Mouse (Mus musculus): ENCODE measurements at regions not wholly inside any gene's neighbourhood (a gene's known extent, or its start where the extent isn't known, plus 50 kb on each side); places are given as distances from the start of the nearest gene placed in this dataset.
A peak's percentile ranks its signal among the peaks of the same experiment; 100 is the strongest.

DNA sequence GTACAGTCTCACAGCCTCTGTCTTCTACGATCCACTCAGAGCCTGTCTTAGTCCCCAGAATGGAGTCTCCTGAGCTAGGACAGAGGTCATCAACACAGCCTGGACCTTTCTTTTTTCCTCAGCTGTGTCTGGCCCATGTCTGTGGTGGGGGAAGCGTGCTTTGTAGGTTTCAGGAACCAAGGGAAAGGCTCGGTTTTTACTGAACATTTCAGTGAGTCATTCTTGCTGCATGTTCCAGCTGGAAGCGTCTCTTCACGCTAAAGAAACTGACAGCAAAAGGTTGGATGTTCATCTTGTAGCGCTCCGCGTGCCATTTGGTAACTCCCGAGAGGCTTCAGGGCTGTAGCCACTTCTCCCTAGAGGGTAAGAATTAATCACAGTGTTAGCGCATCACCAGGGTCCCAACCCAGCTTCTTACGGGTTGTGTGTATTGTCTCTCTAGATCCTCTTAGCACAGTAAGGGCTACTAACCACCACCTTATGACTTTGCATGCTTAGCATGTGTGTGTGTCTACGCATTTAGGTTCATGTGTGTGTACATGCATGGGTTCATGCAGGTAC, 280.2 kb downstream of the Gm49356 start:
- DNase-seq (ENCODE audit: extremely low spot score in 1 of 2, low spot score in 1 of 2): no peak

DNA sequence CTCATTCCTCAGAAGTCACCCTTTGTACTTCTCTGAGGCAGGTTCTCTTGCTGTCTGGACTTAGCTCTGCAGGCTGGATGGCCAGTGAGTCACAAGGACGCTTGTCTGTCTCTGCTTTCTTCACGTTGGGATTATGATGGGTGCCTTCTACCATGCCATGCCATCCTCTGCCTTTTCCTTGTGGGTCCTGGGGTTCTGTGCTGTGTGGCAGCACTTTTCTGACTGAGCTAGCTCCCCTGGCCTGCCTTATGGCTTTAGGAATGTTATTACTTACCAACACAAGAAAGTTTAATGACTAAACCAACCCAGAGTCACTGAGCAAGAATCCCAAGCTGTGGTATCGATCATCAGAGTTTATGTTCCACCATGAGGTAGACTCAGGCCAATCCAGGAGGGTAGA, 280.7 kb downstream of the Gm49356 start:
- DNase-seq (ENCODE audit: extremely low spot score in 1 of 2, low spot score in 1 of 2): no peak

DNA sequence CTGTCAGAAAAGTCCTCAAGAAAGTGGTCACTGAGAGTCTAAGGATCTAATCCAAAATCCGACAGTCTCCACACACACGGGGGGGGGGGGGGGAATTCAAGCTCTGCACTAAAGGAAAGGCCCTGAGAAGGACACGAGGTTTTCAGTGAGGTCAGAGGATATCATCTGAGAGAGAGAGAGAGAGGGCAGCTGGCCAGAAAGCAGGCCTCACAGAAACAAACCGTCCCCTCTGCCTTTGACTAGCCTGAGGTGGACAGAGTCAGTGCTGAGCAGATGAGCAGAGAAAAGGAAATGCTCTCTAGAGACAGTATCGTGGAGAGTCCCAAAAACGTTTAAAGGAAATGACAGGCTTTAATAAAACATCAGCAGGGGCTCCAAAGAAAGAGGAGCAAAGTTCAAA, 282.0 kb downstream of the Gm49356 start:
- no peak for DNase-seq (ENCODE audit: extremely low spot score in 1 of 2, low spot score in 1 of 2)

DNA sequence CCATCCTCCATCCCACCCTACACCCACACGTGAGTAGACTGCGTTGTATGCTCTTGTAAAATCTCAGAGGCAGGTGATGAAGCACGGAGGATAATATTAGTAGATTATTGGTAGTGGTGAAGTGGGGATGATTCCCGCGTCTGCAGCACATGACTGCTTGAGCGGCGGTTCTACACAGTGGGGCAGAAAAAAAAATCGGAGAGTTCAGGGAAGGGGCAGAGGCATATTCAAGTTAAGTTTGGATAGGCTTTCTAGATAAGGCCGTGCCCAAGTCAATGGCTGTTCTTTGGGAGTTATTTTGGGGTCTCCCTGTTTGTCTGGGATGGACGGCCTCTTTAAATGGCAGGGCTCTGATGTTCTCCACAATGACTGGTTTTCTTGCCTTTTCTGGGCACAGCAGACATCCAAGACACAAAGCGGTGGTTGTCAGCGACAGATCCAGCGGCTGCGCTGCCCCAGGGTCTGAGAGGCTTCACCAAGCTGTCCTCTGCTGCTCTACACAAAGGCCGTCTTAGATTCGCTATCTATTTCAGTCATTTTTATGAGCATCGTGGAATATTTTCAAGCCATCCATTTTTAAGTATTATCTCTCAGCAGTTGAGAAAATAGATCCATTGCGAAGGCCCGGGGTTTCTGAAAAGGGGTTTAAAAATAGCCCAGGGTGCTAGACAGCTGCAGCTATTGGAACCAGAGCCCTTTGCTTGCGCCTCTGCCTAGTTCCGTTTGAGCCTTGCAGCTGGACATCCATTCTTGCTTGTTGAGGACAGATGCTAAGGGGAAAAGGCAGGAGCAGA, 284.6 kb downstream of the Gm49356 start:
- DNase-seq (ENCODE audit: extremely low spot score in 1 of 2, low spot score in 1 of 2): peak in 1 of 2 experiments; percentile 20

DNA sequence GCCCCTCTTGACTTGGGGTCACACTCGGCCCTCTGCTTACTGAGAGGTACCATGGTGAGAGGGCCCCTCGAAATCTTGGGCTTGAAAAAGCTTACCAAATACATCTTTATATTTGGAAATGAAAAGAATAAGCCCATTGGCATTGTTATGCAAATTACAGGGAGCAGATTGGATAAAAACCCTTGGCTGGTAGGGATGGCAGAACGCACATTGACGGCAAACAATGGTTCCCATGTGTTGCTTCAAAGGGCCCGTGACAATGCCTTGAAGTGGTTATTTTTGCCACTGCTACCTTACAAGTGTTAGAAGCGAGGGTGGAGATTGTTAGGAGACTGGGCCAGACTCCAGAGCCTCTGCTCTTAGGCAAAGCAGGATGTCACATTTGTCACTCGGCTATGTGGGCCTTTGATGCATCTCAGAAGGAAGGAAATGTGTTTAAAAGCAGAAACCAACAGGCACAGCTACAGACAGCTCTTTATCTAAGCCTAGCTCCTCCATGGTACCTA, 285.2 kb downstream of the Gm49356 start:
- no peak for DNase-seq (ENCODE audit: extremely low spot score in 1 of 2, low spot score in 1 of 2)

DNA sequence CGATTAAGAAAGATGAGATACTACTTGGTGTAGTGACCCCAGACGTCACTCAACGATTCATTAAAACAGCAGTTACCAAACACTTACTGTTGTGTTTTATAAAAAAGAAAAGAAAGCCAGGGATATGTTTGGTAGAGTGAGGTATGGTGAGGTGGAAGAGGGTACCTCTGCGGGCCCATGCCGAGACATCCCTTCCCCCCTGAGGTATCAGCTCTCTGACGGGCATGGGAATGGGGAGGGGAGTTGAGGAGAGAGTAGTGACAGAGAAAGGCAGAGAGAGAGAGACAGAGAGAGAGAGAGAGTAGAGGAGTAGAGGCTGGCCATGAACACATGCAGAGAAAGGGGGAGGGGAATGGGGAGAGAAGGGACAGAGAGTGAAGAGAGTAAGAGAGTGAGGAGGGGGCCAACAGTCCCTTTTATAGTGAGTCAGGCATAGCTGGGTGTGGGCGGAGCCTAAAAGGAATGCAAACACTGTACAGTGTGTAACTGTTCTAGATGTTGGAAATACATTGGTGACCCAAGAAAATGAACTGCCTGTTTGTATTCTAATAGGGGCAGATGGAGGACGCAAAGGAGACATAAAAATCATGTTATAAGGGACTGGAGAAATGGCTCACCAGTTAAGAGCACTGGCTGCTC, 285.9 kb downstream of the Gm49356 start:
- DNase-seq (ENCODE audit: extremely low spot score in 1 of 2, low spot score in 1 of 2): no peak

DNA sequence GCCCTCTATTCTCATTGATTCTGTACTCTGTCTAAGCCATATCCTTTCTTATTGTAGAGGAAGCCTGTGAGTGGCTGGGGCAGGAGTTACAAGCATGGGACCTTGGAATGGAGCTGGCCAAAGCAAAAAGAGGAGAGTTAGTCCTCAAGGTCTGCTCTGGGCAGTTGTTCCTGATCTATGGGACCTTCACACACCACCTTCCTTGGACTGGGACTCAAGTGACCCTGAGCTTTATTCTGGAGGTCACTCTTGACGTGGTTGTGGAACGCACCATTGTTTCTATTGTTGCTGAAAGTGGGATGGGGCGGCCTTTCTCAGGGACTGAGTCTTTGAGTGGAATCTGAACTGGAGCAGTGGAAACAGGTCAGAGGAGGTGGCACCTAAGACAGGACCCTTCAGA, 291.0 kb downstream of the Gm49356 start:
- no peak for DNase-seq (ENCODE audit: extremely low spot score in 1 of 2, low spot score in 1 of 2)

DNA sequence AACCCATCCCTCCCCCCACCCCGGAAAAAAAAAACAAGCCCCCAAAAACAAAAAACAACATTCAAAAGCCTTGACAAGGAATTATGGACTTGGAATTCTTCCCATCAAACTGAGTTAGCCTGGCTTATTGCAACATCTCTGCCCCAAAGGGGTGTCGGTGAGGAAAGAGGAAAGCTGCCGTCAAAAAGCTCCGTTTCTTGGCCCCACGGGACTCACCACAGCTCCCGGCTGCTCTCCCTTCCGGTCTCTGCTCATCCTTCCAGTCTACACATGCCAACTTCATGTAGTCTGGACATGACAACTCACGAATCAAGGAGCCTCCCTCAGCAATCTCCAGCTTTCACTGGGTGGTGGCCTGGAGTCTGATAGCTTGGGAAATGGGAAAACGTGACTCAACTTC, 295.4 kb downstream of the Gm49356 start:
- no peak for DNase-seq (ENCODE audit: extremely low spot score in 1 of 2, low spot score in 1 of 2)

DNA sequence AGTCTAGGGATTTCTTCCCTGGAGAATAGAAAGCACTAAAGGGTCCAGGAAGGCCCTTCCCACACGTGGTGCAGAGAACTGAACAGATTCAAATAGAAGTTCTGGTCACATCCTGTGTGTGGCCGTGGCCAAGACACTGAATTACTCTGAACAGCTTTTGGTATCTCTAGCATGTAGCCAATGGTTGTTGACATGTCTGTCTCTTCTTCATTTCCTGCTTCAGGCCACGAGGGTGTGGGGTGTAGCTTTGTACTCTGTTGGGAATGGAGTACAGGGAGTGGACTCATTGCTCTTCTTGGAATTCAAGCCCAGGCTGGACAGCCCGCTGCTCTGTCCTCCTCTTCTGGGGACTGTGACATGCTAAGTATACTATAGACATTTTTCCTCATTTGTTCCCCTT, 298.5 kb downstream of the Gm49356 start:
- DNase-seq (ENCODE audit: extremely low spot score in 1 of 2, low spot score in 1 of 2): no peak

DNA sequence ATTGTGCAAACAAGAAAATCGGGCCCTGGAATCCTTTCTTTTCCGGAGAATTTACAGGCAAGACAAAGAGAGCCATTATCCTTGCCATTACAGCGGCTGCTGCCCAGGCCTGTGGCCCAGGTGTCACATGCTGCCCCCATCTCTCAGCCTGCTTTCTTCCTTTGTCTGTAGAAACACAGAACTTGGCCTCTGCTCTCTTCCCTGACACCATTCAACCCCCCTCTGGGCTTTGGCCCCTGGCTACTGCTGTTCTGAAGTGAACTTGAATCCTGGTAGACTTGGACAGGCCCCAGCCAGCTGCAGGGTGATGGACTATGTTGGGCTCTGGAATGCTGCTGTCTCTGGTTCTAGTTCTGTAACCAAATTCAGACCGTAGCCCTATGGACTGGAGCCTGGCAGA, 299.3 kb downstream of the Gm49356 start:
- no peak for DNase-seq (ENCODE audit: extremely low spot score in 1 of 2, low spot score in 1 of 2)

DNA sequence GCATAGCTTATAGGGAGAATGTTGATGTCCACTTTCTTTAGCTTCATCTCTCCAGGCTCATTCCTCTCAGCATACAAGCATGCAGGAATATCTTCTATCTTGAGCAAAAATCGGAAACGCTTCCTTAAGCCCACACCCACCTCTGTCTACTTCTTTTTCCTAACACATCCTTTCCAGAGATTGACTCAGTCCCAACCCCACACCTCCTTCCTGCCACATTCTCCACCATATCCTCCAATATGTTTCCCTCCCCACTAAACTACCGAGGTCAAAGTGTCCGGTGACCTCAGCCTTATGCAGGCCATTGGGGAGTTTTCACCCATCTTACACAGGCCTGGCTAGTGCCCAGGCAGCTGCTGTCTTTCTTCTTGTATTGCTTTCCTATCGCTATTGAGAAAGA, 301.4 kb downstream of the Gm49356 start:
- DNase-seq (ENCODE audit: extremely low spot score in 1 of 2, low spot score in 1 of 2): no peak

DNA sequence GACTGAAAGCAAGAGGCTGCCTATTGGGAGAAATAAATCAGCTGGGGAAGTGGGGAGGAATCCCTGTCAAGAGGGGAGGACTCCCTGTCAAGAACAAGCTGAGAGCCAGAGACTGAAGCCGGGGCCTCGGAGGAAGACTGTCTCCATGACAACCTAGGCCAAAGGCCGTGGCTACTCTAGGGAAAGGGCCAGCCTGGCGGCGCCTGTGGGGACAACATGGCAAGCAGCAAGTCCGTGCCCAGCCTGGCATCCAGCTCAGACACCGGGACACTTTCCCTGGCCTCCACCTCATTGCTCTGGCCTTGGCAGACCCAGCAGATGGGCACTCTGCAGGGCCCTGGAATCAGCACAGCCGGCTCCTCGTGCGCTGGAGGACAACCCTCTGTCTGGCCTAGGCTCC, 305.3 kb downstream of the Gm49356 start:
- no peak for DNase-seq (ENCODE audit: extremely low spot score in 1 of 2, low spot score in 1 of 2)

DNA sequence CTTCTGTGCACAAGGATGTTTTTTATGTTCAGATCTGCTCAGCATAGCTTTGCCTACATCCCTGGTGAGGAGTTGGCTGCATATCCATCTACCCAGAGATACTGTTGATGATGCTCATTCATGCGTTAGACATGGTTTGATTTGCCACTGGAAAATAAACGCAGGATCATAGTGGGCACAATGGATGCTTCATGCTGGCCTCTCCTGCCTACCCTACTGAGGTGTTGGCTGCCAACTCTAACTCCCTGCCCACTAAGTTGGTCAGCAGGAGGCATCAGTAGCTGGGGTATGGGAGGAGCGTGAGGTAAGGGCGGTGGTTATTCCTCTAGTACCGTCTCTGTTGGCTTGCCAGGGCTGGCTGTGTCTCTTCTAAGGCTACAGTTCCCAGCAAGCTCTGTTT, 307.3 kb downstream of the Gm49356 start:
- no peak for DNase-seq (ENCODE audit: extremely low spot score in 1 of 2, low spot score in 1 of 2)

DNA sequence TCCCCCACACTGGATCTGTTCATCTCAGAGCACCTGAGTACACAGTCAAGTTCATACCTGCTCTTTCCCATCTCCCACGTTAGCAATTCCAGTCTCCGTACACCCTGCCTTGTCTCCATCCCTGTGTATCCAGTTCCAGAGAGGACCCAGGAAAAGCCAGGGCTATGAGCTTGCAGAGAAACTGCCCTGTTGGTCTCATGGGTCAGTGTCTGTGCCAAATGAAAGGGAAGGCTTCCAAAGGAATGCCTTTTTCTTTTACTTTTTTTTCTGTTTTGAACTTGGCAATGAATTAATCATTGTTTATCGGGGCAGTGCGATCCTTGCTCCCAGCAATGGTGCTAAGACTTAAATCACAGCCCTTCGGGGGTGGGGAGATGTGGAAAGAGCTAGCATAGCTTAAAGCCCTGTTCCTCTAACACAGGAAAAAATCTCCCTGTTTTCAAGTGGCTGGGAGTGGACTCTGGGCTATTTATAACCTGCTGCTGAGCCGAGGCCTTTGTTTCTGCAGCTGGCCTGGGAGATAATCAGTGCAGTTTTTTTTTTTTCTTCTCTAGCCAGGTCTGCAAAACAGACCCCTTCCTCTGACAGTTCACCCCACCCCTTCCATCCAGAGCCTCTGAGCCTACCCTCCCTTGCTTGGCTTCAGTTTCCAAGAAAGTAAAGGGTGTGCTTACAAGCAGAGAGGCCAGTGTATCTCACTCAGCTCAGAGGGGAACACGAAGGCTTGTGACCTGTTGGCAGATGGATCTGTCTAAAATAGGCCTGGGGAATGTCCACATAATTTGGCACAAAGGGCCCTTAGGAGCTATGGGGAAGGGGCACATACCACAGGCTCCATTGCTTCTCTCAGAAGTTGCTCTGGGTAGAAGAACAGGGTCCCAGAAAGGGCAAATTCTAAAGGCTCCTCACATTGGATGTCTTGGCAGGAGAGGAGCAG, 308.6 kb downstream of the Gm49356 start:
- no peak for DNase-seq (ENCODE audit: extremely low spot score in 1 of 2, low spot score in 1 of 2)

DNA sequence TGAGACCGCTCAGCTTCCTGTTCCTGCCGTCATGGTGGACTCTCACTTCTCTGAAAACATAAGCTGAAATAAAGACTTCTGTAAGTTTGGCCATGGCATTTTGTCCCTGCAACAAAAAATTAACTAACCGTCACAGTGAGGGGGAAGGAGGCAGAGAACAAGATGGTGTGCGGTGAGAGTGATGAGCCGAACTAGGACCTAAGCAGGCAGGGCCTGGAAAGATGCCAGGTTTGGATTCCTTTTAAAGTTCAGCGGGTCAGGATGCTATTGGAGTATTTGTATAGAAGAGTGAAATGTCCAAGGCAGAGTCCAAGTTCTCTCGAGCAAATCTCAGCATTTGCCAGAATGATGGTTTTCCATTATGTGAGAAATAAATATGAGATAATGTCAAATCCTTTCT, 312.3 kb downstream of the Gm49356 start:
- no peak for DNase-seq (ENCODE audit: extremely low spot score in 1 of 2, low spot score in 1 of 2)

DNA sequence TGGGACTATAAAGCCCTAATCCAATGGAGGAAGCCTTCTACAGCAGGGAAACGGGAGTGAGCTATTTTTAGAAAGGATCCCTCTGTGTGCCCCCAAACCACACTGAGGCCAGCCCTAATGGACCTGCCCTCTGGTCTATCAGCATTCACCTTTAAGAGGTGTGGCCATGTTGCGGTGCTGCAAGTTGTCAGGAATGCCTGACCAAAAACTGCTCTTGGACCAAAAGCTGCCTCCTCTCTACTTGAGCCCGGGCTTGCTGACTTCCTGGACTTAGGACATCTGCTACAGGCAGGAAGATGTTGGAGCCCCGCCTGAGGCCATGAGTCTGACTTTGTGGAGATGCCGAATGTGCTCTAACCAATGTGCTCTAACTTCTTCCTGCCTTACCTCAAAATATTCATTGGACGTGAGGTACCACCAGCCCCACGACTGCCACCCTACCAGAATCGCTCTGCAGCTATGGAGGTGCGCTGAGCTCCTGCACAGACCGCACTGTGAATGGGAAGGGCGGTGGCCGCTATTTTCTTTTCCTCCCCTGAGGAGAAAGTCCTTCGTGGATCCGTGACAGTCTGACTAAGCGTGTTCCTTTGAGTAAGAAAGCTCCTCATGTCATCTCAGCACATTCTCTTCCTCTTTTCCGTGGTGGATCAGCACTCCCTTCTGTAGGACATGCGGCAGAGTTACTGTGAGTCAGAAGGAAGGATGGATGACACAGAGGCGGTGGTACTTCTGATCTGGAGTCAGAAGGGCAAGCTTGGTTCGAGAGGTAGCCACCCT, 313.0 kb downstream of the Gm49356 start:
- DNase-seq (ENCODE audit: extremely low spot score in 1 of 2, low spot score in 1 of 2): no peak

DNA sequence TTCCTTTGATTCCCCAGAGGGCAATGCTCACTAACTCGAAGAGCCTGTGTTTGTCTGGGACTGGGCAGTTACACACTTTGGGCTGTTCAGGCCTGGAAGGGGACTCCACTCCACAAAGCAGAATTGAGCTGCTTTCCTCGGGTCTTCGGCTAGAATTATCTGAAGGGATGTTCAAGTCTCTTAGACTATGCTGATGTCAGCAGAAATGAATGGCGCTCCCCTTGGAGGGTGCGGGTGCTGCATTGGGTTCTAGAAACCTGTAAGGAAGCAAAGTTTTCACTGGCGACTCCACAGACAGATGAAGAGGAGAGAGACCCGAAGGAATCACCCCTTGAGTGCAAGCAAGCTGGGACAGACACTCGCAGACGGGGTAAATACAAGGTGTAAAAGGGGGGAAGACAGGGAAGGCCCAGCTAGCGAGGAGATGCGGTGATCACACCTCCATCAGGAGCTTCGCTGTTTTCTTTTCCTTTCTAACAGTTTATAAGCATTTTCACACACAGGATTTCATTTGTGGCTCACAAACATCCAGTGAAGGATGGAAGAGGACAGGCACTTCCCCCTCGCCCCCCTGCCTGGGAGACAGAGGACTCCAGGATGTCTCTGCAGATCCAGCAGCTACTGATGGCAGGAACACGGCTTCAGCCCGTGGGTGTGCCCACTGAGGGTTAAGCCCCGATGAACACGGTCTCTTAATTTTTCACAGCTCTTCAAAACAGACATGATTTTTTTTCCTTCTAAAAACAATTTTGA, 314.2 kb downstream of the Gm49356 start:
- DNase-seq (ENCODE audit: extremely low spot score in 1 of 2, low spot score in 1 of 2): no peak

DNA sequence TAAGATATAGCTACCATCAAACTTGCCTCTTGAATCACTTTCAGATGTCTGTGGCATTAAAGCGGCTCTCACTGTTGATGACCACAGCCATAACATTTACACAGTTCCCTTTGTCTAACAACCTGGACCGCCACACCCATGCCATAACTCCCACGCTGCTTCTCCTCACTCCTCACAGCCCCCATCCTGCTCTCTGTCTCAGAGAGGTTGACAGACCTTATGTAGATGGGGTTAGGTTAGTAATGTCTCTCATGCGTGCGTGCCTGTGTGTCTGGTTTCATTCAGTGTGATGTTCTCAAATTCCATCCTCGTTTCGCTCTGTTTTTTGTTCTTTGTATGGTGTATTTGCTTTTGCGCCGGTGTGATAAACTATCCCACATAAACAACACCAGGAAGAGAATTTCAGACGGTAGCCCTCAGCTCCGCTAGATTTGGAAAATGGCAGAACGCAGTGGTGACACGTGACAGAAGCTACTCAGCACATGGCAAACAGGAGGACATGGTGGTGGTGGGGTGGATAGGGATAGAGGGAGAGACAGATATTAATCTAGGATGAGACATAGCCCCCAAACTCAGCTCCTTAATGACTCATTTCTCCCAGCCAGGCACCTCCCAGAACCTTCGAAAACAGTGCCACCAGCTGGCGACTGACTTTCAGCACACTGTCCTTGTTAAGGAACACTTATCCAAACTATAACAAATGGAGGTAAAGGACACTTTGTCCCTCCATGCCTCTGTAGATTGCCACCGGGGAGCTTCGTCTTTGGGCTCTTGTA, 314.9 kb downstream of the Gm49356 start:
- peak in 1 of 2 experiments; percentile 49 for DNase-seq (ENCODE audit: extremely low spot score in 1 of 2, low spot score in 1 of 2)

Data from layer of hippocampus, postnatal 25 days (tissue).